Mouse (Mus musculus): ENCODE measurements at regions not wholly inside any gene's neighbourhood (a gene's known extent, or its start where the extent isn't known, plus 50 kb on each side); places are given as distances from the start of the nearest gene placed in this dataset.

- no peak for DNase-seq (ENCODE audit: low spot score)
Measured at GRCm38 (mm10) chr6:67114753-67115152, 77.5 kb upstream of the Gadd45a start.

GRCm38 (mm10) chr6:67113686-67114278, 76.5 kb upstream of the Gadd45a start:
- peak; percentile 45 for DNase-seq (ENCODE audit: low spot score)

- DNase-seq (ENCODE audit: low spot score): no peak
Measured at GRCm38 (mm10) chr6:67113261-67113660, 76.0 kb upstream of the Gadd45a start.

- DNase-seq (ENCODE audit: low spot score): no peak
Measured at GRCm38 (mm10) chr6:67112311-67112710, 75.1 kb upstream of the Gadd45a start.

DNA sequence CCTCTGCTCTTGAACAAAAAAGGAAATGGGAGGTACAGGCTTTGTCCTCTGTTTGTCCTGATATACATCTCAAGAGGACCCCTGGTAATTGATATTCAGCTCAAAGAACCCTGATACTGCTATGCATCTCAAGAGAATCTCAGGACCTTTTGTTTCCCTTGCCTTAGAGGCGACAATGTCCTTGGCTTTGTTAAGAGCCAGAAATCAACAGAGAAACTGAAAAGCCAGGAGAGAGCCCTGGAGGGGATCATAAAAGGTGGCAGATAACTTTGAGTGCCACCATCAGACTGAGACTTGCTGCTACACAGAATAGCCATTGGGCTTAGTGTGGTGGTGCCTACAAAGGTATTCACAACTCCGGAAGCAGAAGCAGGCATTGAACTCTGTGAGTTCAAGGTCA, 74.3 kb upstream of the Gadd45a start:
- no peak for DNase-seq (ENCODE audit: low spot score)

DNA sequence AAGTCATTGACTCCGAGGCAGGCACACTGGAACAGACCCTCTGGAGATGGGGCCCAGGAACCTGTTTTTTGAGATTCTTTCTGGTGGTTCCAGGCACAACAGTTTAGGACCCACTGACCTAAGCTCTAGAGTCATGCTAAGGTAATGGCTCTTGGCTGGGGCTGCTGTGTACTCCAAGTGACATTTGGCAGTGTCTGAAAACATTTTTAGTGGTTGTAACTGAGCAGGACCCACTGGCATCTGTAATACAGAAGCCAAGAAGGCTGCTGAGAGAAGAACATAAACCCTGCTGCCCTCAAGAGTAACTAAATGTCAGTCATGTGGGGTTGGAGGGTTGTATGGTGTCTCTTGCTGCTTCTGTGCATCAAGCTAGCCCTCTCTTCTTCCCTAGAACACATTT, 73.1 kb upstream of the Gadd45a start:
- DNase-seq (ENCODE audit: low spot score): no peak

DNA sequence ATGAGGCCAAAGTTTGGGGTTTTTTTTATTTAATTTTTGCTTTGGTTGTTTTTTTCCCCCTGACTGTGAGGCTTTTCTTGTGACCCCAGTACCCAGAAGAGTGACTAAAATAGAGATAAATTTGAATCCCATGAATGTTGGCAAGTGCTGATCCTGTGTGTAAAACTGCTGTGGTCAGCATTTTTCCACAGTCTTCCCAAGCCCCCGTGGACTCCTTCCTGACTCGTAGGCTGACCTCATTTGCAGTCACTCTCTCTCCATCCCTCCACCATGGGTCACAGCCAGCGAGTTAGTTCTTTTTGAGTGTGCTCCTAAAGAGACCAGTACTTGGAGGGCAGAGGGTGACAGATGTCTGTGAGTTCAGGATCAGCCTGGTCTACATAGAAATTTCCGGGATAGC, 72.5 kb upstream of the Gadd45a start:
- DNase-seq (ENCODE audit: low spot score): no peak

DNA sequence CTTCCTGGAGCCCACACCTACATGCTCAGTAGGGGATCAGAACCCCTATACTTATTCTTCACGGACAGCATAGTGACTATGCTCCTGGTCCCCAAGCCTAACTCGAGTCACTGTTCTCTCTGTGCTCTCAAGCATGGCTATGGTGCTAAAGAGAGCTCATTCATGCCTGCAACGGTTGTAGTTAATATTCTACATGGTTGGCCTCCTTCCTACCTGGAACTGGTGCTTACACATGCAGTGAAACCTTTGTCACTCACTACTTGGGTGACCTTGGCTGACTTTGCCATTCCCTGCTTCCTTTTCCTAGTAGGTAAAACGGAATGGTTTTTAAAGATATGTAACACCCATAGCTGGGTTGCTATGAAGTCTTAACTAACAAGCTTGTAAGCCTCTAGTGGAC, 70.3 kb upstream of the Gadd45a start:
- no peak for DNase-seq (ENCODE audit: low spot score)

GRCm38 (mm10) chr6:67106493-67106892, 69.2 kb upstream of the Gadd45a start:
- DNase-seq (ENCODE audit: low spot score): no peak

DNA sequence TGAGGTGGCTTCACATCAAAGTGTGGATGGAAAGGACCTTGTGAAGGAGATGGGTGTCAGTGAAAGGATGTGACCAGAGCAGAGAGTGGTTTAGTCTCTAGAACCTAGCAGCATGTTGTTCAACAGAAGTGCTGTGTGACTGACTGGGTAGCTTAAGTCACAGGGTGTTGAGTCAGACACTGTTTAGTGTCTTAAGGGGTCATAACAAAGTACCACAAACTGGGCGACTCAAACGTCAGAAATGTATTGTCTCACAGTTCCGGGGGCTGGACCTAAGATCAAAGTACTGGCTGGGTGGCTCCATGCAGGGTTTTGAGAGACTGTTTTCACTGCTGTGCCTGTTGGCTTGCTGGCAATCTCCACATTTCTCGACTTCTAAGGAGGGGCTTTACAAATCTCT, 68.1 kb upstream of the Gadd45a start:
- DNase-seq (ENCODE audit: low spot score): no peak

- DNase-seq (ENCODE audit: low spot score): no peak
Measured at GRCm38 (mm10) chr6:67104205-67104604, 66.9 kb upstream of the Gadd45a start.

DNA sequence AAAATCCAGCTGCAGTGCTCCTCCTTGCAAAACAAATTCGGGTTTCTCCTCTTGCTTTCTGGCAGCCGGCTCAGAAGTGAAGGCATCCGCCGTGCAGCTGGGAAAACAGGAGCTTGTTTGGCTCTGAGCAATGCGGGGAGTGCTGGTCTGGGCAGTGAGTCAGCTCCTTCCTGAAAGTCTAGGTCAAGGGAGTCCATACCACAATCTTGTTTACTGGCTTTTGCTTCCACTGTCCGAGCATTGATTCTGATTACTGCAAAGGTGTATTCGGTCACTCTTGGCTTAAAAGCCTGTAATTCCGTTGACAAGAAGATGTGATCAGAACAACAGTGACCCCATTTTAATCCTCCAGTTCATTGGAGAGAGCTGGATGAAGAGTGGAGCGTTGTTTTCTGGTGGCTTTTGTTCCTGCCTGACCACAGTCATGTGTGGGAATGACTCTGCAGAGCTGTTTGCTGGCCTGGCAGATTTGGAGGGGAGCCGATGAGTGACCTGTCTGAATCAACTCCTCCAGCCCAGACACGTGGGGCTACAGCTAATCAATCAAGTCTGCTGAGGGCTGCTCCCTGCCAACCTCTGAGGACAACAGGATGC, 65.4 kb upstream of the Gadd45a start:
- DNase-seq (ENCODE audit: low spot score): peak; percentile 42

- DNase-seq (ENCODE audit: low spot score): no peak
Measured at GRCm38 (mm10) chr6:67102014-67102413, 64.8 kb upstream of the Gadd45a start.

GRCm38 (mm10) chr6:67094426-67094825, 57.2 kb upstream of the Gadd45a start:
- no peak for DNase-seq (ENCODE audit: low spot score)

DNA sequence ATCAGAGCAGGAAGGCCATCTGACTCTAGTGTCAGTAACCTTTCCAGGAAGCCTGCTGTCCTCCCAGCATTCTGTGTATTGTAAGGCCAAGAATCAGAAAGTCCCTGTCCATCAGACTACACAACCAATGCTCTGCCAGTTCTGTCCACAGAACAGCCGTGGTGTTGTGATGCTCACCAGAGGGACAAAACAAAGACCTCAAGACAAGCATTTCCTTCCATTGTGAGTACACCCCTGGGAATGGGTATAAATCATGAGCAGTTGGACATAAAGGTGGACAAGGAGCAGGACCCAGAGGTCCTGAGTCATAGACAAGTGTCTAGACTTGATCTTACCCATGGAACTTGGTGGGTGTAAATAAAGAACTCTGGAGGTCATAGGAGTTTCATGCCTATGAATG, 55.9 kb upstream of the Gadd45a start:
- DNase-seq (ENCODE audit: low spot score): no peak

GRCm38 (mm10) chr6:67090150-67090549, 52.9 kb upstream of the Gadd45a start:
- DNase-seq (ENCODE audit: low spot score): no peak

DNA sequence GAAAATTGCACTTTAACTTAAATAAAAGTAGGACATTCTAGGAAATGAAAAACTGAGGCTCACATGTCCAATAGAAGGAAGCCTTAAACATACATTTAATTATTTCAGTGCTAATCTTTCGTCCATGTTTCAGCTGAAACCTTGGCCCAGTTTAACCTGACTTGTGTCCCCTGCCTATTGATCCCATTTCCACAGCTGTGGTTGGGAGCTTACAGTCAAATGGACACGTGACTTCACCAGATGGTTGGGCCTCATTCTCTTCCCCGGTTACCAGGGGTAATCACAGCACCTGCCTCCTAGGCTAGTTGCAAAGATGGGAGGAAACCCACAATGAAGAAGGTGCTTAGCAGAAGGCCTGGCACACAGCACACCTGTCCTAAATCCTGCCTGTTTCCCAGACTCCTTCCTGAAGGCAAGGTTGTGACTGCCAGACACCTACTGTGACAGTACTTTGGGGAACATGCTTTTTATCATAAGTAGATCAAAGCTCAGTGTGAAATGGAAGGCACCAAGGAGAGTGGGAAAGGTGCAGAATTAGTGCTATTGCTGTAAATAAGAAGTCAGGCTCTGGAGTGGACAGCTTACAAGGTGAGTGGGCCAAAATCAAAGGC, 52.4 kb upstream of the Gadd45a start:
- DNase-seq (ENCODE audit: low spot score): no peak

- DNase-seq (ENCODE audit: low spot score): no peak
Measured at GRCm38 (mm10) chr6:67088741-67089455, 51.6 kb upstream of the Gadd45a start.

GRCm38 (mm10) chr6:67087837-67088440, 50.7 kb upstream of the Gadd45a start:
- DNase-seq (ENCODE audit: low spot score): no peak

- DNase-seq (ENCODE audit: low spot score): peak; percentile 12
Measured at GRCm38 (mm10) chr6:67087393-67087792, 50.1 kb upstream of the Gadd45a start.
